Comparison of ENCODE assay signal across 15 mouse cellular contexts in the genomic region with DNA sequence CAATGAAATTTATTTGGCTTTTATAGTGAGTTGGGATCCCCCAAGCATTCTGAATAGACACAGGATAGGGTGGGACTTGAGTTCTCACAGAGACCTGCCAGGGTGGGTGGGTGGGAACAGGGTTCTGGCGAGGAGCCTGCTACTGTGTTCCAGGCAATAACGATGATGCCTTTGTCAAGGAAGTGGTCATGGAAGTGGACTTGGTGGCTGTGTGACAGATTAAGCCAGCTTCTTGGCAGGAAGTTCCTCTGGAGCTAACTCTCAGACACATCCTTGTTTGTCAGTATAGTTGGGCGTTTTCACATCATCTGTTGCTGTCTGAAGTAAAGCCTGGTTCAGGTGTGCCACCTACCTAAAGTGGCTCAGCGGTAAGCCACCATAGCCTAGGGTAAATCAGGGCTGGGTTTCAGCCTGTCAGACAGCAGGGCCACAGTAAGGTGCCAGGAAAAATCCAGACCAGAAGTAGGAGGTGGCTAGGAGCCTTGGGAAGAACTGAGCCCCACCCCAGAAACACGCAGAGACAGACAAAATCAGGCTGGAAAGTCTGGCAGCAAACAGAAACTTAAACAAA. TPM values are rescaled to one million over a fixed set of nuclear protein-coding genes. Genes with fewer than 3 reads are reported as not detected.
DNase-seq lines count a peak whose midpoint lies in the region; ATAC-seq and TF ChIP-seq lines count a peak whose summit lies in the region.
"Had no signal": no experiment of that assay in that cellular context is flagged by ENCODE, and none has a peak within 500 bp of the region (broad histone marks: within the 10 kb centered on the region; RNA-seq: fewer than 3 reads in every experiment).

No protein-coding gene starts in this region.

- DNase-seq in heart, adult 11 months = peak; percentile 98
- DNase-seq in lung, adult 18-20 months = peak; percentile 25 to 32
- no peak for DNase-seq in lung, adult 2 months
- peak; percentile 51 to 68 for DNase-seq in kidney, postnatal 36 days
- DNase-seq in cerebellum, adult 11-12 months = no peak
- no peak for DNase-seq in thymus, postnatal 14 days
- DNase-seq: adrenal gland, adult 2 months; cerebellum, postnatal 25 days; layer of hippocampus, adult 9-11 months; left cerebral cortex, postnatal 4 days; midbrain, embryonic 14.5 days; right cerebral cortex, postnatal 4 days had no signal

- H3K36me3 ChIP-seq in heart, embryonic 11.5 days (ENCODE audit: control insufficient read depth, insufficient read depth, low read length) = no peaks in the 10 kb centered on the region
- H3K36me3 ChIP-seq: liver, embryonic 12.5 days had no signal

- no peak overlapping the region for H3K27ac ChIP-seq in heart, embryonic 11.5 days (ENCODE audit: low read depth, low read length)
- H3K27ac ChIP-seq: liver, embryonic 12.5 days had no signal

- TF ChIP-seq CTCF in lung, adult 2 months (IDR thresholded peaks at IDR 0.05; ENCODE audit: insufficient read depth, low read length) = no peak

- 65% methylated on average over 5 of the region's 5 CpGs for WGBS in heart, embryonic 11.5 days (ENCODE audit: insufficient replicate concordance)
- 41% methylated on average over 5 of the region's 5 CpGs for WGBS in lung, adult 2 months

- H3K4me3 ChIP-seq in heart, embryonic 11.5 days (ENCODE audit: low read depth, low read length) = no peak overlapping the region
- H3K4me3 ChIP-seq in lung, adult 2 months (replicated peaks; ENCODE audit: extremely low read depth, low read depth, low read length) = no peak overlapping the region
- H3K4me3 ChIP-seq: liver, embryonic 12.5 days had no signal

- no peak overlapping the region for H3K9ac ChIP-seq in heart, embryonic 11.5 days (ENCODE audit: low read depth, low read length)
- H3K9ac ChIP-seq: liver, embryonic 12.5 days had no signal

- no peaks in the 10 kb centered on the region for H3K27me3 ChIP-seq in heart, embryonic 11.5 days (ENCODE audit: control insufficient read depth, insufficient read depth, low read length)

- no peak for TF ChIP-seq POLR2A in lung, adult 2 months (IDR thresholded peaks at IDR 0.05; ENCODE audit: borderline replicate concordance, extremely low read depth, low read depth, low read length)

- H3K4me1 ChIP-seq in heart, embryonic 11.5 days (ENCODE audit: control insufficient read depth, insufficient read depth, low read length) = no peaks in the 10 kb centered on the region
- H3K4me1 ChIP-seq in lung, adult 2 months (ENCODE audit: control insufficient read depth, insufficient read depth, low read length) = 0 out of 2 replicates have a peak, but pooled peaks cover 4% of the 10 kb centered on the region
- H3K4me1 ChIP-seq: liver, embryonic 12.5 days had no signal

- no peaks in the 10 kb centered on the region for H3K9me3 ChIP-seq in heart, embryonic 11.5 days (replicated peaks; ENCODE audit: control insufficient read depth, low read length)
- H3K9me3 ChIP-seq: liver, embryonic 12.5 days had no signal

- no peak for ATAC-seq in heart, embryonic 11.5 days (replicated peaks; ENCODE audit: insufficient number of reproducible peaks, low FRiP score, low TSS enrichment)
- no peak for ATAC-seq in CD4-positive, CD25-positive, alpha-beta regulatory T cell, adult 4 months
- ATAC-seq: liver, embryonic 12.5 days had no signal

- H3K4me2 ChIP-seq in heart, embryonic 11.5 days = no peak overlapping the region
- H3K4me2 ChIP-seq: liver, embryonic 12.5 days had no signal

RNA-seq across cellular contexts. Expression of a gene that starts 7.6 kb away (rescaled TPM):
- 1.9 TPM in 2 replicates for polyA plus RNA-seq in heart, embryonic 11.5 days (2014; fragmentation: Nextera tagmentation; extraction: Ambion mirVana)
- polyA plus RNA-seq in lung, adult 2 months (2012; rRNA removed) = 10.9 and 17.7 TPM in 2 replicates
- polyA plus RNA-seq in CD4-positive, CD25-positive, alpha-beta regulatory T cell, adult 4 months (2017; shearing (Covaris generic)) = under 1 TPM; 0.23 to 0.53 TPM

RNA-seq across cellular contexts. Expression of a gene that starts 8.0 kb away (rescaled TPM):
- 14.7 and 16.0 TPM in 2 replicates for polyA plus RNA-seq in heart, embryonic 11.5 days (2014; fragmentation: Nextera tagmentation; extraction: Ambion mirVana)
- 98.4 and 99.3 TPM in 2 replicates for polyA plus RNA-seq in lung, adult 2 months (2012; rRNA removed)
- 10 to 100 TPM; 29.4 to 56.3 TPM for polyA plus RNA-seq in CD4-positive, CD25-positive, alpha-beta regulatory T cell, adult 4 months (2017; shearing (Covaris generic))

RNA-seq across cellular contexts. Expression of a gene that starts 56.2 kb away (rescaled TPM):
- polyA plus RNA-seq in heart, embryonic 11.5 days (2014; fragmentation: Nextera tagmentation; extraction: Ambion mirVana) = 19.3 and 21.2 TPM in 2 replicates
- polyA plus RNA-seq in lung, adult 2 months (2012; rRNA removed) = 32.2 and 36.7 TPM in 2 replicates
- polyA plus RNA-seq in CD4-positive, CD25-positive, alpha-beta regulatory T cell, adult 4 months (2017; shearing (Covaris generic)) = 10 to 100 TPM; 13.6 to 16.8 TPM

RNA-seq across cellular contexts. Expression of a gene that starts 57.5 kb away (rescaled TPM):
- polyA plus RNA-seq in heart, embryonic 11.5 days (2014; fragmentation: Nextera tagmentation; extraction: Ambion mirVana) = 52.2 and 52.9 TPM in 2 replicates
- polyA plus RNA-seq in lung, adult 2 months (2012; rRNA removed) = 17.6 and 23.8 TPM in 2 replicates
- polyA plus RNA-seq in CD4-positive, CD25-positive, alpha-beta regulatory T cell, adult 4 months (2017; shearing (Covaris generic)) = 10 to 100 TPM; 40.4 to 43.5 TPM

Comparison
In these comparisons a context has a peak if more than half of its experiments do, and no peak if none do; other contexts are left out.
1. DNase-seq: peak in heart, adult 11 months (single experiment), lung, adult 18-20 months (2 of 2) and kidney, postnatal 36 days (2 of 2); none in lung, adult 2 months (single experiment), cerebellum, adult 11-12 months (single experiment) and thymus, postnatal 14 days (single experiment).